Mouse (Mus musculus) liver, postnatal 0 days (tissue): ENCODE data around the gene Olfr485.
"Not testable (repeated sequence)": the region's sequence is repeated elsewhere in the genome, so short reads cannot be mapped to it uniquely, and the experiment has no call there.

Experiments used
- CTCF ChIP-seq: sonication (generic); IDR thresholded peaks from 2 replicates; pipeline ENCODE4 v1.5.1; 2016; ENCODE audit warnings: antibody characterized with exemption, low read depth
- EP300 ChIP-seq: IDR thresholded peaks from 2 replicates; pipeline ENCODE4 v1.6.1; 2016; ENCODE audit warnings: antibody characterized with exemption, low read depth, mild to moderate bottlenecking

DNA sequence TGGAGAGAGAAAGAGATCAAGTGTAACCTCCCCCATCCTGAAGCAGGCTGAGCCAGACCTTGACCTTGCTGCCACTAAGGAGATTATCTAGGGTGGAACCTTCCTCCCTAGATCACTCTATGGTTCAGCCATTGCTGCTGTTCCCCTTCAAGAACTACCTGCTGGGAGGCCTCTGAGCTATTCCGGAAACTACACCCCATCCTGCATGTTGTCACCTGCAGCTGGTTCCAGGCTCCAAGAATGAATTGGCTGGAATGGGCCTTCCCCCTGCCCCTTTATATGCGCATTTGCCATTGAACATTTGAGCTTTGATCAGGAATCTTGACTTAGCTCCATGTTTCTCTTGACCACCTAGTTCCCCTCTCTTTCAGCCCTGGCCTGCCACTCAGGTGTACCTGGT, 25.6 kb upstream of the Olfr485 start:
- not testable (repeated sequence) for TF ChIP-seq EP300, CTCF
